Mouse (Mus musculus) frontal cortex, adult (tissue): Measurements from ENCODE around the gene Dpp3.
"Not testable (repeated sequence)": the region's sequence is repeated elsewhere in the genome, so short reads cannot be mapped to it uniquely, and the experiment has no call there.

Source experiments
- ATAC-seq: cut with Nextera tagmentation; 2 replicates; pipeline ENCODE4 v1.9.2; 2017; ENCODE audit warnings: mild to moderate bottlenecking, moderate library complexity, mixed read lengths; ENCODE audit not compliant: low TSS enrichment

Gene Dpp3

DNA sequence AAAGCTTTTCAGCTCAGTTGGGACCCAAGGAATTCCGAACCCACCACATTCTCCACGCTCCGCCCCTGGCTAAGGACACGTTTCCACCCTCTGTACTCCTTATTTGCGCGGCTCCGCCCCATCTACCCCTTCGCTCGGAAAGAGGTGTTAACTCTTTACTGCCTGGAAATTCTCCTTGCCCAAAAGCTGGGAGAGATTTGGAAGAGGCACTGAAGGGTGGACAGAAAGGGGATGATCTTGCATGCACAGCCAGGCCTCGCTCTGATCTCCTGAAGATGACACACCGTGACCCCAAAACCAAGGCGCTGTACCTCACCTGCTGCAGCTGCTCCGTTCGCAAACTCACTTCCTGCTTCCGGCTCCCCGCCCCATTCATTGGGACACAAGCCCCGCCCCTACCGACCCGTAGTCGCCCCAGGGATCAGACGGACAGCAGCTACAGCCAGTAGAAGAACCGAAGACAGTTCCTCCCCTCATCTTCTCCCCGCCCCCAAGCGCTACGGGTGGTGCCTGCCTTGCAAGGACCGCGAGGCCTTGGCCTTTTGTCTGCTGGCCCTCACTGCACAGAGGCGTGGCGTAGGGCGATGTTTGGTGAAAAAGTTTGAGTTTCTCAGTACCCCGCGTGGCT lies at the start of gene Dpp3:
Dpp3 (minus strand) TSS at position 384 of the 628 bp plus-strand sequence.
- ATAC-seq: peak; percentile 96

DNA sequence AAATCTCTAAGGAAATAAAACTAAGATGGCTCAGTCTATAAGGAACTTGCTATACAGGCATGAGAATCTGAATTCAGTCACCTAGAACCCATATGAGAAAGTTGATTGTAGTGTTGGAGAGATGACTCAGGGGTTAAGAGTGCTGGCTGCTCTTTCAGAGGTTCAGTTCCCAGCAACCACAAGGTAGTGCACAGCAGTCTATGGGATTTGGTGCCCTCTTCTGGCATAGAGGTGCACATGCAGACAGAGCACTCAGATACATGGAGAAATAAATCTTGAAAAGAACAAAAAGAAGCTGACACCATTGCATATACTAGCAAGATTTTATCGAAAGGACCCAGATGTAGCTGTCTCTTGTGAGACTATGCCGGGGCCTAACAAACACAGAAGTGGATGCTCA lies 40.1 kb upstream of the Dpp3 start:
- ATAC-seq: no peak

DNA sequence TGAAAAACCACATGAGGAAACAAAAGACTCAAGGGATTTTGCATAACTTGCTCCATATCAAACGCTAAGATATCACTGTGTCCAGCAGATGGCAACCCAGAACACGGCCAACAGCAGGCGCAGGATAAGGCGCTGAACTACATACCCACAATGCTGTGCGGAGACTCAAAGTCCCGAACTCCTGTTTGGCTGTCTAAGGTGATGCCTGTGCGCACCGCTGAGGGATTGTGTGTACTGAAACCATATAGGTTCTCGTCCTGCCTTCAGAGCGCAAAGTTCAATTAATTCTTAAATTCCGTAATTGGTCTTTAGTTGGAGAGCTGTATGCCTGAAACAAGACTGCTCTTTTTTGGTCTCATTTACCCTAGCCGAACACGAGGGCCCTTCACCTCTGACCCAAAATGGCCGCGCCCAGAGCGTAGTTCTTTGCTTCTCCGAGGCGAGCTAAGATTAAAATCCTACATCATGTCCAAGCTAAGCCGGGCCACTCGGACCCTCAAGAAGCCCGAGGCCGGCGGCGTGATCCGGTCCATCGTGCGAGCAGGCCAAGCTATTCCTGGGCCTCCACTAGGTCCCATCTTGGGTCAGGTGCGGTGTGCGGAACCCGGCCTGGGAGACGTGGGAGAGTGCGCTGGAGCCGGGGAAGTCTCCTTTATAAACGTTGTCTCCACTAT lies 34.0 kb upstream of the Dpp3 start, which contains the start of gene Mrpl11:
Mrpl11 (plus strand) TSS at position 220 of the 674 bp plus-strand sequence.
- ATAC-seq: peak; percentile 99

- not testable (repeated sequence) for ATAC-seq
Measured at GRCm38 (mm10) chr19:4948641-4949040, 20.6 kb upstream of the Dpp3 start.

DNA sequence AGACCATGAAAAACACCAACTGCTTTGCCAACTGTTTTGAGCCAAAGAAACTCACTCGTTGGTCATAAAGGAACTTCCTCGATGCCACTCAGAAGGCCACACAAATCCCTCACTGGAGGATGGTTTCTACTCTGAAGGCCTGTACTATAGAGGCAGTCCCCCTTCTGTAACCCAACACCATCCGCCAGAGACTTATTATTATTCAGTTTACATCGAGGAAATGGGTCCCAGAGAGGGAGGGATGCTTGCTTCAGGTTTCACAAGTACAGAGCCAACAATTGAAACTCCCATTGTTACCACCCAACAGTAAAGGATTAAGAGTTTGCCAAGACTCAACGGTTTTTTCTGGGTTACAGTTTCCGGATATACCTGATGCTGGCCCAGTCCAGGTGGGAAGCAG lies 17.5 kb upstream of the Dpp3 start:
- no peak for ATAC-seq

DNA sequence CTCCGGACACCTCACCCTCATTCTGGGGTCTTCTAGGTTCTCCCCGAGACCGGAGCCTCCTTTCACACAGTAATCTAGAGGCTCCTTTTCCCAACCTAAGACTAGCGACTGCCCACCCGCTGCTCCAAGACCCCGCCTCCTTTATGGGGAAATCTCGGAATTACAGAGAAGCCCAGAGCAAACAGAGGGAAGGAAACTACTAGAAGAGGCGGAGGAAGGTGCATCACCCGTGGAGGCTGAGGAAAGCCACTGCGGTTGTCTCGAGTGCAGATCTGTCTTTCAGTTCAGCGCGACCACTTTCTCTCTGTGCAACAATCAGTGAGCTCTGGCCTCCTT lies 15.1 kb upstream of the Dpp3 start:
- ATAC-seq: peak; percentile 81

DNA sequence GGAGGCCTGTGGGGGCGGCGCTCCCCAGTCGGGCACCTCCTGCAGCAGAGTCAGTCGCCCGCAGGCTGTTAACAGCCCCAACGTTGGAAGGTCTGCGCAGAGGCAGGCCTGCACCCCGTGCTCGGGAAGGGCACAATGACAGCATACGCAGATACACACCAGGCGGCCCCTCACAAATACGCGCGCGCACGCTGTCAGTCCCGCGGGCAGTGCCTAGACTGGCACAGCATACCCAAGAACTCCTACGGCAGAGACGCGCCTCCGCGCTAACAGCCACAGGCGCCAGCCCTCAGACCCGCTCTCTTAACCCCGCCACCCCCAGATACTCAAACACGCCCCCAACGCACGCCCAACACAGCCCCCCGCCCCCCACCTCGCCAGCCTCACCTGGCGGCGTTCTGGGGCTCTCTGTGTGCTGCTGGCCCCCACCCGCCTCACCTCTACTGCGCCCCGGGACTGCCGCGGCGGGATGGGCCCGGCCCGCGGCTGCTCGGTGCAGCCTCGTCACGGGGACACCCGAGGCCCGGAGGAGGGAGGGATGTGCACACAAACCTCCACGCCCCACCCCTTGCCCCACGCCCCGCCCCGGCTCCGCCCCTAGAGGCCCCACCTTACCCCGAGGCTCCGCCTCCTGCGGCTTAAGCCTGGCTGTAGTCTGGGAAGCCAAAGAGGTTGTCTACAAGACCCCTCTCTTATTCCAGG lies 14.6 kb upstream of the Dpp3 start, which contains the start of gene Peli3:
Peli3 (minus strand) TSS at position 577 of the 702 bp plus-strand sequence.
- peak; percentile 91 for ATAC-seq

GRCm38 (mm10) chr19:4937444-4938310 lies 9.6 kb upstream of the Dpp3 start:
- no peak for ATAC-seq

- no peak for ATAC-seq
Measured at GRCm38 (mm10) chr19:4936896-4937295, 8.8 kb upstream of the Dpp3 start.

DNA sequence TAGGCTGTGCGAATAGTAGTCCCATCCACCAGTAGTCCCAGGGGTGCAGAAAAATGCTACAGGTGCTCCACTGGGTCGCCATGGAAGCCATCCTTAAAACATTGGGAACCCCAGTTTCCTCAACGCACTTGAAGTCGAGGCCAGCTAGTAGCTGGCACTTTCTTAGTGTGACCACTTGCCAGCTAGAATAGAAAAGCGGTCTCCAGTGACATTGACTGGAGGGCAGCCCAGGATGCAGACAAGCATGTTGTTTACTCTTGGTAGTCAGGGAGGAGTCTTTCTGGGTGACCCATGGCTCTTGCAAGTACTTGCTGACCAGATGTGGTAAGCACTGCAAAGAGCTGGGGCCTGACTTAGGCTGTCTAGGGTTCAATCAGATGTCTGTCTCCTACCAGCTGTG lies 694 bp upstream of the Dpp3 start:
- ATAC-seq: peak; percentile 5; the same call in 1 of the 2 replicates

DNA sequence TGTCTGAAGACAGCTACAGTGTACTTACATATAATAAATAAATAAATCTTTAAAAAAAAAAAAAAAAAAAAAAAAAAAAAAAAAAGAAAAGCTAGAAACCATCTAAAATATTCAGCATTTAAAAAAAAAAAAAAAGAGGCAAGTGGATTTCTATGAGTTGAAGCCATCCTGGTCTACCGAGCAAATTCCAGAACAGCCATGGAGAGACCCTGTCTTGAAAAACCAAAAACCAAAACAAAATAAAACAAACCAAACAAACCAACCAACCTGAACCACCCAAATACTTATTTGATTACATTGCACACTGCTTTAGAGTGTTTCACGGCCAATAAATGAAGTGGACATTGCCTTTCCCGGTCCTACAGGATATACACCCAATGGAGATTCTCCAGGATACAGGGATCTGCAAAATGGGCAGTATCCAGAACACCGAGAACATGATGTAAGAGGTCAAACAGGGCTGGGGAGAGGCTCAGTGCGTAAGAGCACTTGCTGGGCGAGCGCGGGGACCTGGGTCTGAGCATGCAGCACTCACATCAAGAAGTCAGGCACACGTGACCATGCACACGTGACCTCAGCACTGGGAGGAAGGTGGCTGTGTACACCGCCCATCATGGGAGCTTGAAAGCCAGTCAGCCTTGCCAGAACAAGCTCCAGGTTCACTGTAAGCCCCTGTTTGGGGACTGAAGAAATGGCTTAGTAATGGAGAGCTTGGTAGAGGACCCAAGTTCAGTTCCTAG lies 2.8 kb downstream of the Dpp3 start:
- ATAC-seq: no peak

GRCm38 (mm10) chr19:4919652-4920051 lies 8.4 kb downstream of the Dpp3 start:
- ATAC-seq: no peak

GRCm38 (mm10) chr19:4916827-4917226 lies 11.3 kb downstream of the Dpp3 start:
- ATAC-seq: no peak

DNA sequence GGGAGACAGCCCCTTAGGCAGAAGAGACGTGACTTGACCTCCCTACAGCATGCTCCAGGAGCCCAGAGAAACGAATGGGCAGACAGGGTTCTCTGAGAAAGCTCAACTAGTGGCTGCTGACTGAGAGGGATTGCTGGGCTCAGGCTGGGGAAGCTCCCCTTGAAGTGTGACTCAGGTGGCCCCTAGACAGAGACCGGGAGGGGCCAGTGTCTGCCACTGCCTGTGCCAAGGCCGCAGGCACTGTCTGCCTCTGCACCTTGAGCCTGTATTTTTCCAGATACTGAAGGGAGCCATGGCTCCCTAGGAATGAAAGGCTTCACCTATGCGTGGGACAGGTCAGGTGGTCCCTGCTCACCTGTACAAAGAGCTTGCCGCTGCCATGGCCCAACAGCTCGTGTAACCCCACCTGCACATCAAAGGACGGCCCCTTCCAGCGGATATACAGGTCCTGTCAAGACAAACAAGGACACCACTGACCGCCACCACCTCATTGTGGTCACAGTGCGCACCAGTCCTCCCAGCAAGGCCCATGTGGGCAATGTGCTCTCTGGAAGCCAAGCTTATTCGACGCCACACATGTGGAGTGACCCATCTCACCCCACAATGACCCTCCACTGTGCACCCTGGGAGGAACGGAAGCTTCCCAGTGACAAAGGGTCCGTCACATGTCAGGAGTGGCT lies 12.0 kb downstream of the Dpp3 start:
- no peak for ATAC-seq

GRCm38 (mm10) chr19:4909376-4909775 lies 18.7 kb downstream of the Dpp3 start:
- no peak for ATAC-seq

- ATAC-seq: no peak
Measured at GRCm38 (mm10) chr19:4908107-4908506, 20.0 kb downstream of the Dpp3 start.

GRCm38 (mm10) chr19:4905979-4906794 lies 21.9 kb downstream of the Dpp3 start, which contains the start of gene Bbs1:
Bbs1 (minus strand) TSS chr19:4906628.
- ATAC-seq: peak; percentile 65; the same call in 1 of the 2 replicates

- ATAC-seq: no peak
Measured at GRCm38 (mm10) chr19:4899888-4900287, 28.2 kb downstream of the Dpp3 start.

DNA sequence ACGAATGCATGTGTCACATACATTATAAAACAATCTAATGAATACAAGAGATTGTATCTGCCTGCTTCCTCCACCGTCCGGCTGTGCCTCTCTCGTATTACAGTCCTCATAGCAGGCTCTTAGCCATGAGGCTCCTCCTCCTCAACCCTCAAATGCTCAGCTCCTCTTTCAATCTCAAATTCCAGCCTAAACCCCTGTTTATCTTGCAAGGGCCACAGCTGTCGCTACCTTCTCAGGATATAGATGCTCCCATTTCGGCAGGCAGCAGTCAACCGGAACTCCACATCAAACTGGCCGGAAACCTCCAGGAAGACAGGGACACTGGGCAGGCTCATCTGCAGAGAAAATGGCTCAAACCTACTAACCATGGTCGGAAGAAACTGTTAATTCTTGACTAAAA lies 29.1 kb downstream of the Dpp3 start:
- ATAC-seq: no peak
